Mouse (Mus musculus): ENCODE measurements around the gene Slc4a7. TPM values are rescaled to one million over a fixed set of nuclear protein-coding genes. Genes with fewer than 3 reads are reported as not detected.

Slc4a7 gene
- total RNA-seq (2023), result 100 to 1,000 TPM; 124 to 144 TPM

GRCm38 (mm10) chr14:14701710-14702329 is at the start of gene Slc4a7:
Gene Slc4a7, plus strand, starts transcription at chr14:14702279.

GRCm38 (mm10) chr14:14803115-14803514 is 101.0 kb downstream of the Slc4a7 start, which contains the start of gene Nek10:
Gene Nek10, plus strand, starts transcription at chr14:14803415.

Other genes with a start within 250 kb of the Slc4a7 start
- gene Nek10, start 101.1 kb downstream of the Slc4a7 start, total RNA-seq (2023), result under 1 TPM; 0.23 to 0.27 TPM